Mouse (Mus musculus) adrenal gland, postnatal 14 days (tissue): Measurements from ENCODE around the gene Lrrc8b. TPM values are rescaled to one million over a fixed set of nuclear protein-coding genes. Genes with fewer than 3 reads are reported as not detected.
A peak's percentile ranks its signal among the peaks of the same experiment; 100 is the strongest.

Experiments used
- DNase-seq: peaks from one replicate; pipeline ENCODE4 v3.0.0; 2021; ENCODE audit warnings: mixed read lengths
- total RNA-seq: library from RNA; stranded (reverse); gene quantifications from 2 replicates; pipeline ENCODE4 v1.2.3, GENCODE M21; 2021

The Lrrc8b gene
- total RNA-seq, 1 experiment from 2014 or later, result 86.3 TPM

- no peak for DNase-seq
Measured at GRCm38 (mm10) chr5:105518626-105519095, 103.1 kb downstream of the Lrrc8b start.

GRCm38 (mm10) chr5:105519096-105519975 is 103.8 kb downstream of the Lrrc8b start, which contains the start of gene Lrrc8c:
TSS of gene Lrrc8c (plus strand) at chr5:105519388.
- DNase-seq, result peak; percentile 94

- DNase-seq, result no peak
Measured at GRCm38 (mm10) chr5:105519976-105520300, 104.4 kb downstream of the Lrrc8b start.

GRCm38 (mm10) chr5:105520442-105520965 is 104.9 kb downstream of the Lrrc8b start:
- no peak for DNase-seq

- DNase-seq, result no peak
Measured at GRCm38 (mm10) chr5:105523452-105523851, 107.9 kb downstream of the Lrrc8b start.

GRCm38 (mm10) chr5:105525004-105525403 is 109.4 kb downstream of the Lrrc8b start:
- no peak for DNase-seq

- no peak for DNase-seq
Measured at GRCm38 (mm10) chr5:105526107-105526645, 110.6 kb downstream of the Lrrc8b start.

- DNase-seq, result no peak
Measured at GRCm38 (mm10) chr5:105526766-105527165, 111.2 kb downstream of the Lrrc8b start.

GRCm38 (mm10) chr5:105527477-105528331 is 112.1 kb downstream of the Lrrc8b start:
- DNase-seq, result peak; percentile 72

GRCm38 (mm10) chr5:105530576-105530975 is 115.0 kb downstream of the Lrrc8b start:
- no peak for DNase-seq

- DNase-seq, result no peak
Measured at GRCm38 (mm10) chr5:105535186-105535585, 119.6 kb downstream of the Lrrc8b start.

GRCm38 (mm10) chr5:105536172-105536571 is 120.6 kb downstream of the Lrrc8b start:
- no peak for DNase-seq

GRCm38 (mm10) chr5:105537101-105537723 is 121.6 kb downstream of the Lrrc8b start:
- DNase-seq, result no peak

Other genes starting within 250 kb of the Lrrc8b start
- gene Gbp10, start 176.2 kb upstream of the Lrrc8b start, total RNA-seq, result 0.26 TPM in 1 of 2 replicates, not detected in the other
- 0.22 TPM in 1 of 2 replicates, not detected in the other for gene Gm43302, start 122.1 kb upstream of the Lrrc8b start, total RNA-seq
- 5.7 and 6.0 TPM in 2 replicates for gene Gbp6, start 122.1 kb upstream of the Lrrc8b start, total RNA-seq
- 31.1 and 33.7 TPM in 2 replicates for gene Lrrc8c, start 103.6 kb downstream of the Lrrc8b start, total RNA-seq